Mouse (Mus musculus) liver, postnatal 0 days (tissue): ENCODE data around the gene Cyp2d40.
"Not testable (repeated sequence)": the region's sequence is repeated elsewhere in the genome, so short reads cannot be mapped to it uniquely, and the experiment has no call there.

Source experiments
- CTCF ChIP-seq: sonication (generic); IDR thresholded peaks from 2 replicates; pipeline ENCODE4 v1.5.1; 2016; ENCODE audit warnings: antibody characterized with exemption, low read depth
- EP300 ChIP-seq: IDR thresholded peaks from 2 replicates; pipeline ENCODE4 v1.6.1; 2016; ENCODE audit warnings: antibody characterized with exemption, low read depth, mild to moderate bottlenecking

DNA sequence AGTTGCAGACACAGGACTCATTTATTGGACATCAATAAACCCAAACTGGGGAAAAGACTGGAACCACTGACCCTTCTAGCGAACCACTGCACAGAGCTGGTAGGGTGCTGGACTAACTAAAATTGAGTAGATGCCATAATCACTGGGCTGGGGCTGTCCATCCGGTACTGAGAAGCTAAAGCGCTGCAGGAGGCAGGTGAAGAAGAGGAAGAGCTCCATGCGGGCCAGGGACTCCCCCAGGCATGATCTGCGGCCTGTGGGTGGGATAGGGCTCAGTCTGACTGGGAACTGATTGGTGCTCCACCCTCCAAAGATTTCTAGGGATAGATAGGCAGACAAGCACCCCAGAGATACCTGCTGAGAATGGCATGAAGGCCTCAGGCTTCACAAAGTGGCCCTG is 13.9 kb upstream of the Cyp2d40 start:
- TF ChIP-seq EP300, CTCF: not testable (repeated sequence)
